Mouse (Mus musculus): ENCODE measurements at regions not wholly inside any gene's neighbourhood (a gene's known extent, or its start where the extent isn't known, plus 50 kb on each side); places are given as distances from the start of the nearest gene placed in this dataset.

DNA sequence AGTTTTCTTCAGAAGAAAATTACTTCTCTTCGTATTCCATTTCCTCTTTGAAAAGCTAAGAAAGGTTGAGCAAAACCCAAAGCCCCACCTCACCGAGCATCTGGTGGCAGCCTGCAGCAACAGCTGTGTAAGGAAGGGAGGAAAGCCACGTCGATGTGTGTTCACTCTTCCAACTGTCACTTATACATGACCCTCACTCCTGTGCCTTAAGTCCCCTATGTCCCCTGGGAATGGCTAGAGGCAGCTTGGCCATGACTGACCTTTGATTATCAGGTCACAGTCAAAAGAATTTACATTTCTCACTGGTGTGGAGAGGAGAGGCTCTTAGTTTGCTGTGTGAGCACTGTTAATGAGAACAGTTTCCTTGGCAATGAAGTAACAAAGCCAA is 266.8 kb upstream of the Nr5a2 start:
- Histone ChIP-seq H3K9me3 (ENCODE audit: control insufficient read depth, low read length) (0 out of 2 replicates have a peak, but pooled peaks cover 4% of the 10 kb centered on the region), H3K9ac (ENCODE audit: low read length) (no peak overlapping the region), H3K4me3 (ENCODE audit: low read depth, low read length) (no peak overlapping the region), H3K4me1 (replicated peaks; ENCODE audit: control insufficient read depth, insufficient read depth, low read length) (no peaks in the 10 kb centered on the region), H3K4me2 (ENCODE audit: low read length) (no peak overlapping the region), H3K27ac (ENCODE audit: low read depth) (no peak overlapping the region), H3K27me3 (replicated peaks; ENCODE audit: control insufficient read depth, insufficient read depth, low read length) (no peaks in the 10 kb centered on the region), H3K36me3 (ENCODE audit: control insufficient read depth, insufficient read depth, low read length) (no peaks in the 10 kb centered on the region)
- ATAC-seq (replicated peaks; ENCODE audit: low FRiP score, low TSS enrichment, low read depth) = no peak
- no peak for DNase-seq (ENCODE audit: low spot score)
- 79% methylated on average over 4 of the region's 4 CpGs for WGBS

DNA sequence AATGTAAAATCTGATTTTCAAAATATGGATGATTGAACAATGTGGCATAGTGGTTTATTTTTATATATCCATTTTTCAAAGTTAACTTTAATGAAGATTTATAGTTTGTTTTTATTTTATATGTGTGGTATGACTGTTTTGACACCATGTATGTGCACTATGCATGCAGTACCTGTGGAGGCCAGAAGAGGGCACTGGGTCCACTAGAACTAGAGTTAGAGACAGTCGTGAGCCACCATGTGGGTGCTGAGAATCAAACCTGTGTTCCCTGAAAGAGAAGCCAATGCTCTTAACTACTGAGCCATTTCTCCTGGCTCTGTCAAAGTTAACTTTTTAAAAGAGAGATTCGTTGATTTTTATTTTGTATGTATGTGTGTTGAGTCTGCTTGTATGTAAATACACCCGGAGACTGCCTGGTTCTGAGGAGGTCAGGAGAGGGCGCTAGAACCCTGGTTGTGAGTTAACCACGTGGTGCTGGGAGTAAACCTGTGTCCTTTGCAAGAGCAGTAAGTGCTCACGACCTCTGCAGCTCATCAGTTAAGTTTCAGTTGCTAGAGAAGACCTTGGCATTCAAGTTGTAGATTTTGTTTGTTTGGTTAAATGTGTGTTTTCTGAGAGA is 266.3 kb upstream of the Nr5a2 start:
- WGBS = 81% methylated on average over 6 of the region's 6 CpGs
- no peak overlapping the region for H3K4me3 ChIP-seq (ENCODE audit: low read depth, low read length)
- H3K9me3 ChIP-seq (ENCODE audit: control insufficient read depth, low read length) = 0 out of 2 replicates have a peak, but pooled peaks cover 4% of the 10 kb centered on the region
- no peak overlapping the region for H3K9ac ChIP-seq (ENCODE audit: low read length)
- H3K27me3 ChIP-seq (replicated peaks; ENCODE audit: control insufficient read depth, insufficient read depth, low read length) = no peaks in the 10 kb centered on the region
- ATAC-seq (replicated peaks; ENCODE audit: low FRiP score, low TSS enrichment, low read depth) (no peak), DNase-seq (ENCODE audit: low spot score) (no peak)
- peaks cover 3% of the 10 kb centered on the region; the same call in 1 of the 2 replicates for H3K4me1 ChIP-seq (replicated peaks; ENCODE audit: control insufficient read depth, insufficient read depth, low read length)
- H3K27ac ChIP-seq (ENCODE audit: low read depth) = no peak overlapping the region
- no peaks in the 10 kb centered on the region for H3K36me3 ChIP-seq (ENCODE audit: control insufficient read depth, insufficient read depth, low read length)
- H3K4me2 ChIP-seq (ENCODE audit: low read length) = no peak overlapping the region

DNA sequence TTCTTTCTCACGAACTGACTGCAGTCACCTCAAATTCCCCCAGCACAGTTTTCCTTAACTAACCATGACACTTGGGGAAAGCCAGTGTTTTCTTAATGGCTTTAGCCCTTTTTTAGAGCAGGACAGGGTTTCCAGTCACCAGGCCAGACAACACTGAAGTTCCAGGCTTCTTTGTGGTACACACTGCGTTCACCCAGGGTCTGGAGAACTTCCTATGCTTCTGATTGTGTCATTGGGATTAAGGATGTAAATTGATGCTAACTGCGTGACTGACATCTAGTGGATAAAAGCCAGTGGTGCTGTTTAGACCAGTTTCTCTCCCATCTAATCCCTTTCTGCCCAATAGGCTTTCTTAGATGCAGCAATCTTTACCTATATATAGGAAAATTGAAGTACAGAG is 265.2 kb upstream of the Nr5a2 start:
- Histone ChIP-seq H3K4me3 (ENCODE audit: low read depth, low read length) (no peak overlapping the region), H3K9ac (ENCODE audit: low read length) (no peak overlapping the region), H3K4me2 (ENCODE audit: low read length) (no peak overlapping the region), H3K9me3 (ENCODE audit: control insufficient read depth, low read length) (0 out of 2 replicates have a peak, but pooled peaks cover 4% of the 10 kb centered on the region), H3K27ac (ENCODE audit: low read depth) (no peak overlapping the region), H3K36me3 (ENCODE audit: control insufficient read depth, insufficient read depth, low read length) (no peaks in the 10 kb centered on the region), H3K27me3 (replicated peaks; ENCODE audit: control insufficient read depth, insufficient read depth, low read length) (no peaks in the 10 kb centered on the region), H3K4me1 (replicated peaks; ENCODE audit: control insufficient read depth, insufficient read depth, low read length) (peaks cover 10% of the 10 kb centered on the region; the same call in 1 of the 2 replicates)
- DNase-seq (ENCODE audit: low spot score) (peak; percentile 73), ATAC-seq (replicated peaks; ENCODE audit: low FRiP score, low TSS enrichment, low read depth) (peak; percentile 68)
- WGBS = 31% methylated on average over 3 of the region's 3 CpGs

DNA sequence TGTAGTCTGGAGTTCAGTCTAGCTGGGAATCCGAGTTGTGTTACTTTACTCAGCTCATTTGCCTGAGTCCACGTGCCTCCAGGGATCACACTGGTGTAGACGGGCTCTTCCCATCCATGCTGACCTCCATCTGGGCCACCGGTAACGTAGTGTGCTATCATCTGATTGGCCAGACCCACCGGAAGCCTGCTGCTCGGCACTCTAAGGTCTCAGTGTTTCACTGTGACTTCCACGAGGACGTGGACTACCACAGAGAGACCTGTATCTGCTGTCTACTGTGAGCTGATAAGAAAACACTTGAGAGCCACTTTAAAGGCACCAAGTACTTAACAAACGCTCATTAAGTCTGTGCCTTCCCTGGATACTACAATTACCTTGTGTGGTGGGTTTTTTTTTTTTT is 262.8 kb upstream of the Nr5a2 start:
- Histone ChIP-seq H3K27ac (ENCODE audit: low read depth) (no peak overlapping the region), H3K4me2 (ENCODE audit: low read length) (no peak overlapping the region), H3K9ac (ENCODE audit: low read length) (no peak overlapping the region), H3K4me3 (ENCODE audit: low read depth, low read length) (no peak overlapping the region), H3K27me3 (replicated peaks; ENCODE audit: control insufficient read depth, insufficient read depth, low read length) (no peaks in the 10 kb centered on the region), H3K36me3 (ENCODE audit: control insufficient read depth, insufficient read depth, low read length) (no peaks in the 10 kb centered on the region), H3K4me1 (replicated peaks; ENCODE audit: control insufficient read depth, insufficient read depth, low read length) (peaks cover 10% of the 10 kb centered on the region; the same call in 1 of the 2 replicates), H3K9me3 (ENCODE audit: control insufficient read depth, low read length) (0 out of 2 replicates have a peak, but pooled peaks cover 4% of the 10 kb centered on the region)
- WGBS = 64% methylated on average over 10 of the region's 10 CpGs
- ATAC-seq (replicated peaks; ENCODE audit: low FRiP score, low TSS enrichment, low read depth) (no peak), DNase-seq (ENCODE audit: low spot score) (no peak)

DNA sequence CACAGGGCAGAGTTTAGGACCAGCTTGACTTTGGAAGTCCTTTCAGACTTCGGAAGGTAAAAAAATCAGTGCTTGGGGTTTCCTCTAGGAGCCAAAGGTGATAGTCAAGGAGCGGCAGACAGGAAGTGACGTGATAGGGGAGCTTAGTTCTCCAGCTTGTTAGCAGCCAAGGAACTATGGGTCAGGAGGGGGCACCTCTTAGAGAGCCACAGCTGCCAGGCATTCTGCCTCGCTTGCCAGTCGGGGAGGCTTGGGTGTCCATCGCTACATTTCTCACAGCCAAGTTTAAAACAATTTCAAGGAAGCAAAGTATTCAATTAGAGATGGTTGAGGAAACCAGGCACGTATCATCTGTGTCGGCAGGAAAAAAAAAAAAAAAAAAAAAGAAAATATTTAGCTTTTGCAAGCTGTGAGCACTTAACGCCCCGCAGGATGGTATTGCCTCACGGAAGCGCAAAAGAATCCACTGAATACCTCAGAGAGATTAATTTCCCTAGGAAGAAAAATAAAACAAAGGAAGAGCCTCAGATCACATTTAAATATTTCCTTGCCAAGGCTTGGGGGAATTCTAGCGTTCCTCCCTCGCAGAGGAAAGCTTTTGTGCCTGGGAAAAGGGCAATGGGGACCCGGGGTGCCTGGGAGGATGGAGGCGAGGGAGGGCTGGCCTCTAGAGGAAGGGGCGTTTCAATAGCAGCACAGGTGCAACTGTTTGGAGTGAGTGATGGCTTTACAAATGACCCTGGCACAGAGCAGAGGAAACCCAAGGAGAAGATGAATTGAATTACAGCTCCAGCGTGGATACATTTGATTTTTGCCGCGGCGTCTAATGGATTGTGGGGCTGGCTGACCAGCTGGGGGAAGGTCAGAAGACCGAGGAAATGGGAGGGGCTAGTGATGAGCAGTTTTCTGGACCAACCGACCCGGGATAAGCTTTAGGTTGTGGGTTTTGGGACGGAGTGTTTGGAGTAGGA is 261.1 kb upstream of the Nr5a2 start:
- WGBS = 12% methylated on average over 25 of the region's 25 CpGs

DNA sequence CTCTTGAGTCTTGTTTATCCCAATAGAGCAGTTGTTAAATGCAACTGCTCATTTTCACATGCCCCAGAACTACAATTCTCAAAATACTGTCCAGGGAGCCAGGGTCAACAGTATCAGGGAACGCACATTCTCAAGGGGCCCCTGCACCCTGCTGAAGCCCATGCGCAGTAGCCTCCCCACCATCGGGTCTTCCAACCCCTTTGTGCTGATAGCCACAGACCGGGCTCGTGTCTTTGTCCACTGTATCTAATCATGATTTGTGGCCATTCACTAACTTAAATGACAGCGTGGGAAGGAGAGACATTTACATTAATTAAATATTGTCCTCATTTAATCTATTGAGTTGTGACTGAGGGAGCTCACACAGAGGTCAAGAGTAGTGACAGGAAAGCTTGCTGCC is 260.0 kb upstream of the Nr5a2 start:
- no peaks in the 10 kb centered on the region for H3K27me3 ChIP-seq (replicated peaks; ENCODE audit: control insufficient read depth, insufficient read depth, low read length)
- H3K9me3 ChIP-seq (ENCODE audit: control insufficient read depth, low read length) = no peaks in the 10 kb centered on the region
- H3K4me2 ChIP-seq (ENCODE audit: low read length) = no peak overlapping the region
- H3K27ac ChIP-seq (ENCODE audit: low read depth) = no peak overlapping the region
- H3K4me1 ChIP-seq (replicated peaks; ENCODE audit: control insufficient read depth, insufficient read depth, low read length) = peaks cover 10% of the 10 kb centered on the region; the same call in 1 of the 2 replicates
- ATAC-seq (replicated peaks; ENCODE audit: low FRiP score, low TSS enrichment, low read depth) (no peak), DNase-seq (ENCODE audit: low spot score) (no peak)
- H3K4me3 ChIP-seq (ENCODE audit: low read depth, low read length) = no peak overlapping the region
- H3K36me3 ChIP-seq (ENCODE audit: control insufficient read depth, insufficient read depth, low read length) = no peaks in the 10 kb centered on the region
- H3K9ac ChIP-seq (ENCODE audit: low read length) = no peak overlapping the region
- 73% methylated on average over 6 of the region's 6 CpGs for WGBS

More for the DNA sequence above, 261.1 kb upstream of the Nr5a2 start:
- peak overlapping the region; percentile 62 for H3K4me2 ChIP-seq (ENCODE audit: low read length)
- no peaks in the 10 kb centered on the region for H3K9me3 ChIP-seq (ENCODE audit: control insufficient read depth, low read length)
- no peaks in the 10 kb centered on the region for H3K27me3 ChIP-seq (replicated peaks; ENCODE audit: control insufficient read depth, insufficient read depth, low read length)
- peak overlapping the region; percentile 15 for H3K4me3 ChIP-seq (ENCODE audit: low read depth, low read length)
- no peak overlapping the region for H3K9ac ChIP-seq (ENCODE audit: low read length)
- DNase-seq (ENCODE audit: low spot score) (peak; percentile 61), ATAC-seq (replicated peaks; ENCODE audit: low FRiP score, low TSS enrichment, low read depth) (no peak)
- no peaks in the 10 kb centered on the region for H3K36me3 ChIP-seq (ENCODE audit: control insufficient read depth, insufficient read depth, low read length)
- peaks cover 10% of the 10 kb centered on the region; the same call in 1 of the 2 replicates for H3K4me1 ChIP-seq (replicated peaks; ENCODE audit: control insufficient read depth, insufficient read depth, low read length)
- no peak overlapping the region for H3K27ac ChIP-seq (ENCODE audit: low read depth)

DNA sequence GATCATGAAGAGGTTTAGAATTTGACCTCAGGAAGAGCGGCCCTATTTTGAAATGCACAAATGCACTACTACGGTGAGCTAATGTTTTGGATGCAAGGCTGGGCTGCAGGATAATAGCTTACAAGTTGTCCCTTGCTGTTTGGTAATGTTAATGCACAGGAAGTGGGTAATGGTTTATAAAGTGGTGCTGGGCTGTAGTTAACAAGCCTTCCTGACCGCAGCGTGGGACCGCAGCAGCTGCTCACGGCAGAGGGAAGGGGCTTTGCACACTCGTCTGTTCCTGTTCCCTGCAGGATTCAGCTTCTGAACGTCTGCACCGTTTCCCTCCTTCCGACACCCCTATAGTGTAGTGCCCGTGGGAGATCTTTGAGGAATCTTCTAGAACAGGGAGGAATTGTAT is 258.4 kb upstream of the Nr5a2 start:
- H3K4me1 ChIP-seq (replicated peaks; ENCODE audit: control insufficient read depth, insufficient read depth, low read length) = peaks cover 10% of the 10 kb centered on the region; the same call in 1 of the 2 replicates
- 64% methylated on average over 11 of the region's 11 CpGs for WGBS
- H3K4me2 ChIP-seq (ENCODE audit: low read length) = no peak overlapping the region
- no peak overlapping the region for H3K4me3 ChIP-seq (ENCODE audit: low read depth, low read length)
- no peaks in the 10 kb centered on the region for H3K27me3 ChIP-seq (replicated peaks; ENCODE audit: control insufficient read depth, insufficient read depth, low read length)
- DNase-seq (ENCODE audit: low spot score) (no peak), ATAC-seq (replicated peaks; ENCODE audit: low FRiP score, low TSS enrichment, low read depth) (no peak)
- H3K9me3 ChIP-seq (ENCODE audit: control insufficient read depth, low read length) = no peaks in the 10 kb centered on the region
- no peaks in the 10 kb centered on the region for H3K36me3 ChIP-seq (ENCODE audit: control insufficient read depth, insufficient read depth, low read length)
- H3K9ac ChIP-seq (ENCODE audit: low read length) = no peak overlapping the region
- no peak overlapping the region for H3K27ac ChIP-seq (ENCODE audit: low read depth)

DNA sequence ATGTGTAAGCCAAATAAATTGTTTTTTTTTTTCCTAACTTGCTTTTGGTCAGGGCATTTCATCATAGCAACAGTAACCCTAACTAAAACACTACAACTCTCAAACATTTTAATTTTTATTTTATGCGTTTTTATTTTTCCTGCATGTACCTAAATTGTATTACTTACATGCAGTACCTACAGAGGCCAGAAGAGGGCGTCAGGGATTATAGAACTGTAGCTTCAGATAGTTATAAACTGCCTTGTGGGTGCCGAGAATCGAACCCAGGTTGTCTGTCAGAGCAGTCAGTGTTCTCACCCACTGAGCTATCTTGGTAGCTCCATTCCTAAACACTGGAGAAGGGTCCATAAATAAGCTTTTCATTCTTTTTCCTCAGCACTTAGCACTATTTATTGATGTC is 257.8 kb upstream of the Nr5a2 start:
- H3K9ac ChIP-seq (ENCODE audit: low read length) = no peak overlapping the region
- 64% methylated on average over 4 of the region's 4 CpGs for WGBS
- DNase-seq (ENCODE audit: low spot score) (no peak), ATAC-seq (replicated peaks; ENCODE audit: low FRiP score, low TSS enrichment, low read depth) (no peak)
- no peaks in the 10 kb centered on the region for H3K9me3 ChIP-seq (ENCODE audit: control insufficient read depth, low read length)
- H3K27me3 ChIP-seq (replicated peaks; ENCODE audit: control insufficient read depth, insufficient read depth, low read length) = no peaks in the 10 kb centered on the region
- no peaks in the 10 kb centered on the region for H3K36me3 ChIP-seq (ENCODE audit: control insufficient read depth, insufficient read depth, low read length)
- no peak overlapping the region for H3K4me2 ChIP-seq (ENCODE audit: low read length)
- no peak overlapping the region for H3K27ac ChIP-seq (ENCODE audit: low read depth)
- peaks cover 10% of the 10 kb centered on the region; the same call in 1 of the 2 replicates for H3K4me1 ChIP-seq (replicated peaks; ENCODE audit: control insufficient read depth, insufficient read depth, low read length)
- H3K4me3 ChIP-seq (ENCODE audit: low read depth, low read length) = no peak overlapping the region
